Mouse (Mus musculus) hindbrain, embryonic 10.5 days (tissue): ENCODE data around the gene Nepn. TPM values are rescaled to one million over a fixed set of nuclear protein-coding genes. Genes with fewer than 3 reads are reported as not detected.
A peak's percentile ranks its signal among the peaks of the same experiment; 100 is the strongest.
"Not testable (repeated sequence)": the region's sequence is repeated elsewhere in the genome, so short reads cannot be mapped to it uniquely, and the experiment has no call there.

Source experiments
- DNase-seq: peaks from one replicate; pipeline ENCODE4 v3.0.0-alpha.2; 2017; ENCODE audit warnings: low spot score
- H3K27ac ChIP-seq: fragments of 300-500 bp; sonication (generic); 2 replicates; pipeline ENCODE4 v1.5.1; 2016; ENCODE audit warnings: mild to moderate bottlenecking, moderate library complexity
- H3K27me3 ChIP-seq: fragments of 300-500 bp; sonication (generic); 2 replicates; pipeline ENCODE4 v1.6.1; 2016; ENCODE audit warnings: mild to moderate bottlenecking; ENCODE audit not compliant: poor library complexity, insufficient read depth, severe bottlenecking
- H3K36me3 ChIP-seq: fragments of 300-500 bp; sonication (generic); 2 replicates; pipeline ENCODE4 v1.6.1; 2016; ENCODE audit warnings: mild to moderate bottlenecking, moderate library complexity
- H3K4me1 ChIP-seq: fragments of 300-500 bp; sonication (generic); replicated peaks from 2 replicates; pipeline ENCODE4 v1.6.1; 2016; ENCODE audit warnings: mild to moderate bottlenecking
- H3K4me3 ChIP-seq: fragments of 300-500 bp; sonication (generic); 2 replicates; pipeline ENCODE4 v1.5.1; 2016; ENCODE audit warnings: mild to moderate bottlenecking, moderate library complexity
- H3K9me3 ChIP-seq: fragments of 300-500 bp; sonication (generic); 2 replicates; pipeline ENCODE4 v1.6.1; 2016; ENCODE audit warnings: mild to moderate bottlenecking, moderate library complexity
- WGBS: fragments of 180-500 bp; shearing (Covaris S2); methylation state at CpG from one replicate; pipeline ENCODE4 v1.1.7; 2016; 5-methylcytosine and 5-hydroxymethylcytosine counted together
- polyA plus RNA-seq: library from polyadenylated mRNA; unstranded; fragments of >200 nt; fragmentation: Nextera tagmentation; extraction: Ambion mirVana; gene quantifications from 2 replicates; pipeline ENCODE4 v1.2.1, GENCODE M21; 2016

Nepn gene
- not detected in 2 replicates for polyA plus RNA-seq

- H3K27me3 ChIP-seq: no peaks in the 10 kb centered on the region
- no peak within 1 kb of the TSS for H3K4me3 ChIP-seq
- no peaks in the 10 kb centered on the region for H3K36me3 ChIP-seq
- H3K27ac ChIP-seq: no peak within 1 kb of the TSS
- DNase-seq: no peak
- H3K4me1 ChIP-seq: no peaks in the 10 kb centered on the region
- 76% methylated on average over 5 of the region's 5 CpGs for WGBS
- H3K9me3 ChIP-seq: no peaks in the 10 kb centered on the region
These were observed at the start of gene Nepn for GRCm38 (mm10) chr10:52388922-52389430. Gene Nepn, plus strand, starts transcription at chr10:52388972.

- H3K4me3 ChIP-seq, H3K27ac ChIP-seq, H3K4me1 ChIP-seq, H3K27me3 ChIP-seq, DNase-seq, H3K9me3 ChIP-seq: not testable (repeated sequence)
- WGBS: 95% methylated on average over 4 of the region's 4 CpGs
- H3K36me3 ChIP-seq: peaks cover 81% of the 10 kb centered on the region
These were observed 45.4 kb upstream of the Nepn start for GRCm38 (mm10) chr10:52343324-52343723.

GRCm38 (mm10) chr10:52353184-52353583, 35.6 kb upstream of the Nepn start:
- Histone ChIP-seq H3K4me3 (no peak overlapping the region), H3K27ac (no peak overlapping the region), H3K9me3 (no peaks in the 10 kb centered on the region), H3K27me3 (no peaks in the 10 kb centered on the region), H3K36me3 (peaks cover 71% of the 10 kb centered on the region), H3K4me1 (no peaks in the 10 kb centered on the region)
- 74% methylated on average over 9 of the region's 9 CpGs for WGBS
- no peak for DNase-seq

- Histone ChIP-seq H3K4me3 (no peak within 1 kb of the TSS), H3K27me3 (no peaks in the 10 kb centered on the region), H3K4me1 (no peaks in the 10 kb centered on the region), H3K36me3 (peaks cover 26% of the 10 kb centered on the region), H3K27ac (no peak within 1 kb of the TSS), H3K9me3 (no peaks in the 10 kb centered on the region)
- no peak for DNase-seq
- WGBS: 95% methylated on average over 2 of the region's 2 CpGs
These were observed 30.3 kb upstream of the Nepn start, which contains the start of gene Gm26741 for GRCm38 (mm10) chr10:52358467-52358866. Gene Gm26741, plus strand, starts transcription at chr10:52358767.

- WGBS: 98% methylated on average over 4 of the region's 4 CpGs
- Histone ChIP-seq H3K4me1 (no peaks in the 10 kb centered on the region), H3K9me3 (no peaks in the 10 kb centered on the region), H3K36me3 (peaks cover 16% of the 10 kb centered on the region), H3K27ac (no peak overlapping the region), H3K4me3 (no peak overlapping the region), H3K27me3 (no peaks in the 10 kb centered on the region)
- no peak for DNase-seq
These were observed 28.5 kb upstream of the Nepn start for GRCm38 (mm10) chr10:52360241-52360735.

GRCm38 (mm10) chr10:52360862-52361609, 27.7 kb upstream of the Nepn start:
- H3K27me3 ChIP-seq: no peaks in the 10 kb centered on the region
- no peak overlapping the region for H3K27ac ChIP-seq
- H3K4me1 ChIP-seq: no peaks in the 10 kb centered on the region
- no peaks in the 10 kb centered on the region for H3K9me3 ChIP-seq
- DNase-seq: no peak
- 91% methylated on average over 9 of the region's 9 CpGs for WGBS
- peaks cover 14% of the 10 kb centered on the region for H3K36me3 ChIP-seq
- H3K4me3 ChIP-seq: no peak overlapping the region

- 94% methylated on average over 4 of the region's 4 CpGs for WGBS
These were observed 20.4 kb upstream of the Nepn start for GRCm38 (mm10) chr10:52368376-52368775.

GRCm38 (mm10) chr10:52373834-52374233, 14.9 kb upstream of the Nepn start:
- Histone ChIP-seq H3K4me1 (0 out of 2 replicates have a peak, but pooled peaks cover under 1% of the 10 kb centered on the region), H3K9me3 (no peaks in the 10 kb centered on the region), H3K27ac (no peak overlapping the region), H3K27me3 (no peaks in the 10 kb centered on the region), H3K36me3 (no peaks in the 10 kb centered on the region), H3K4me3 (no peak overlapping the region)
- WGBS: 88% methylated on average over 4 of the region's 4 CpGs
- DNase-seq: no peak

More at GRCm38 (mm10) chr10:52368376-52368775, 20.4 kb upstream of the Nepn start:
- Histone ChIP-seq H3K27ac (no peak overlapping the region), H3K36me3 (no peaks in the 10 kb centered on the region), H3K9me3 (no peaks in the 10 kb centered on the region), H3K27me3 (no peaks in the 10 kb centered on the region), H3K4me1 (no peaks in the 10 kb centered on the region), H3K4me3 (no peak overlapping the region)
- no peak for DNase-seq

GRCm38 (mm10) chr10:52374651-52375050, 14.1 kb upstream of the Nepn start:
- Histone ChIP-seq H3K4me1 (peaks cover 7% of the 10 kb centered on the region; the same call in 1 of the 2 replicates), H3K9me3 (no peaks in the 10 kb centered on the region), H3K27me3 (no peaks in the 10 kb centered on the region), H3K4me3 (no peak overlapping the region), H3K27ac (no peak overlapping the region), H3K36me3 (no peaks in the 10 kb centered on the region)
- DNase-seq: no peak

- no peak overlapping the region for H3K27ac ChIP-seq
- 90% methylated on average over 2 of the region's 2 CpGs for WGBS
- no peaks in the 10 kb centered on the region for H3K27me3 ChIP-seq
- no peaks in the 10 kb centered on the region for H3K9me3 ChIP-seq
- no peaks in the 10 kb centered on the region for H3K36me3 ChIP-seq
- no peak overlapping the region for H3K4me3 ChIP-seq
- DNase-seq: no peak
- H3K4me1 ChIP-seq: peaks cover 23% of the 10 kb centered on the region
These were observed 12.3 kb upstream of the Nepn start for GRCm38 (mm10) chr10:52376422-52376821.

GRCm38 (mm10) chr10:52377813-52378212, 11.0 kb upstream of the Nepn start:
- Histone ChIP-seq H3K4me1 (peaks cover 24% of the 10 kb centered on the region), H3K27ac (no peak overlapping the region), H3K4me3 (no peak overlapping the region), H3K36me3 (no peaks in the 10 kb centered on the region), H3K27me3 (no peaks in the 10 kb centered on the region), H3K9me3 (no peaks in the 10 kb centered on the region)
- 96% methylated on average over 2 of the region's 2 CpGs for whole genome bisulfite sequencing
- no peak for DNase-seq

- no peak for DNase-seq
- peak overlapping the region; percentile 94 for H3K4me3 ChIP-seq
- no peaks in the 10 kb centered on the region for H3K27me3 ChIP-seq
- no peaks in the 10 kb centered on the region for H3K36me3 ChIP-seq
- H3K27ac ChIP-seq: peak overlapping the region; percentile 97
- no peaks in the 10 kb centered on the region for H3K9me3 ChIP-seq
- WGBS: under 1% methylated on average over 19 of the region's 19 CpGs
- peaks cover 26% of the 10 kb centered on the region for H3K4me1 ChIP-seq
These were observed 7.4 kb upstream of the Nepn start for GRCm38 (mm10) chr10:52381321-52381801.
